Mouse (Mus musculus) spleen, postnatal 0 days (tissue): ENCODE results near the gene Fuca2. TPM values are rescaled to one million over a fixed set of nuclear protein-coding genes. Genes with fewer than 3 reads are reported as not detected.

ENCODE experiments used
- polyA plus RNA-seq: library from polyadenylated mRNA; unstranded; fragments of >200 nt; fragmentation: Nextera tagmentation; extraction: Ambion mirVana; gene quantifications from 2 replicates; pipeline ENCODE4 v1.2.1, GENCODE M21; 2015

Fuca2 gene
- polyA plus RNA-seq, result 111 and 115 TPM in 2 replicates

GRCm38 (mm10) chr10:13499331-13499730, at the start of gene Fuca2:
Gene Fuca2 (plus strand): TSS chr10:13499540.

GRCm38 (mm10) chr10:13473833-13474567, 25.3 kb upstream of the Fuca2 start, which contains the start of gene Phactr2:
Gene Phactr2 (minus strand): TSS chr10:13474412.

GRCm38 (mm10) chr10:13552646-13553497, 53.5 kb downstream of the Fuca2 start, which contains the start of the genes Adat2 and Pex3:
Gene Adat2 (plus strand): TSS chr10:13552894.
Gene Pex3 (minus strand): TSS chr10:13553142.

Other genes starting within 250 kb of the Fuca2 start
- gene Phactr2, start 25.1 kb upstream of the Fuca2 start, polyA plus RNA-seq, result 7.8 and 9.5 TPM in 2 replicates
- 6.0 and 6.5 TPM in 2 replicates for gene Adat2, start 53.4 kb downstream of the Fuca2 start, polyA plus RNA-seq
- gene Pex3, start 53.6 kb downstream of the Fuca2 start, polyA plus RNA-seq, result 15.7 and 17.4 TPM in 2 replicates